Mouse (Mus musculus) embryonic stem cell, embryonic (primary cell): ENCODE measurements around the gene Rftn2.

ENCODE experiments used
- CTCF ChIA-PET, 4 experiments: fragments of 300-600 bp in 2 of 4; fragments of 350-600 bp in 2 of 4; sonication (Branson Sonifier 250); formaldehyde crosslinking; loops; one replicate each; lab custom pipeline; 2022; ENCODE audit warnings: inconsistent platforms in 2 of 4; lab: Charles Lee
- POLR2A ChIA-PET, 4 experiments: fragments of 300-600 bp in 2 of 4; fragments of 350-600 bp in 2 of 4; sonication (Branson Sonifier 250); formaldehyde crosslinking; loops; one replicate each; lab custom pipeline; 2022; ENCODE audit warnings: antibody characterized with exemption in 4 of 4, inconsistent platforms in 1 of 4; lab: Charles Lee

The Rftn2 gene

DNA sequence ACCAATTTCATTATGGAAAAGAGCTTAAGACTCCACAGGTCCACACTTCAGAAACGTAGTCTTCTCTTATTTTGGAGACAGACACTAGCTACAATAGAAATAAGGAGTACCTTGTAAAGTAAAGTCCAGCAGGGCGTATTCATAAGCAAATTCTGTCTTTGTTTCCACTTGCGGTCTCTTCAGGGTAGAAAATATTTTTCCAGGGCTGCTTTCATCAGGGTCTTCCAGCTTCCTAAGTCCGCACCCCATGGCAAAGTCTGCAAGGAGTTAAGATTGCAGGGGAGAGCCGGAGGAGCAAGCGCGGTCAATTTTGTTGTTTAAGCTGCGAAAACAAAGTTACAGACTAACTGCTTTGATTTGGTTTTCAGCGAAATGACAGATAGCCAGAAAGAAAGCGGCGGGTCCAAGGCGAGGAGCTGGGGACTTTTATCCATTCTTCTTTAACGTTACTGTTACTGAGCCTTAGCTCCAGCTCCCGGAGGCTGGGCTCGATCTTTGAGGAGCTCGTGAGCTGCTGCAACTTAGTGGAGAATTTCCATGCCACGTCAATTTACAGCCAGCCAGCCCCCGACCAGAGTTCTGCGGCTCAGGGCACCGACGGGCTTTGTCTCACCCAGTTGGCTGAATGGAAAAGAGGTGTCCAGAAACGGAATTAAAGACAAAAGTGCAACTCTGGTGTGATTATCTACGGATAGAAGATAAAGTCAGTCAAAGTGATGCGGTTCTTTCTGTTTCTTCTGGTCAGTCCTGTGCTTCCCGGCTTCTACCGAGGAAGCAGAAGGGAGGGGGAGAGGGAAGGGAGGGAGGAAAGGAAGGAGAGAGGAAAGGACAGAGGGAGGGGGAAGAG lies at the start of gene Rftn2:
Gene Rftn2, minus strand, starts transcription at position 772 of the 847 bp plus-strand sequence.
- CTCF ChIA-PET = interaction anchor here (0.6 to 1.1 kb wide), 9 partner anchors 9 to 166 kb away, joined by 3 to 5 read pairs (median 3); no protein-coding TSS in a partner anchor
- POLR2A ChIA-PET = interaction anchor here in 3 of 4 experiments (0.7 to 1.5 kb wide), 11 partner anchors 9 to 54 kb away, joined by 3 to 6 read pairs (median 4); partner anchors contain the start of gene Mars2 (in 1 of the 3)

GRCm38 (mm10) chr1:55265447-55265846 lies 38.9 kb upstream of the Rftn2 start:
- ChIA-PET POLR2A (no interaction called here), CTCF (interaction anchor here in 2 of 4 experiments (0.7 to 1.4 kb wide), 3 partner anchors 27 to 98 kb away, joined by 3 to 4 read pairs (median 4); no protein-coding TSS in a partner anchor)

- CTCF ChIA-PET = interaction anchor here in 1 of 4 experiments (0.6 kb wide), 1 partner anchor 119 kb away, joined by 3 read pairs; no protein-coding TSS in a partner anchor
- POLR2A ChIA-PET = no interaction called here
These were observed 37.8 kb upstream of the Rftn2 start for GRCm38 (mm10) chr1:55264385-55264784.

- ChIA-PET CTCF (no interaction called here), POLR2A (interaction anchor here in 1 of 4 experiments (0.6 kb wide), 1 partner anchor 94 kb away, joined by 3 read pairs; no protein-coding TSS in a partner anchor)
These were observed 19.8 kb upstream of the Rftn2 start for GRCm38 (mm10) chr1:55246374-55246773.

GRCm38 (mm10) chr1:55239237-55239636 lies 12.7 kb upstream of the Rftn2 start:
- POLR2A ChIA-PET = interaction anchor here (0.6 to 3.8 kb wide), 15 partner anchors 12 to 154 kb away, joined by 3 to 17 read pairs (median 3); partner anchors contain the start of genes Boll (in 1 of the 4), Hspd1 (in 1 of the 4), Hspe1 (in 1 of the 4) and Rftn2 (in 1 of the 4)
- CTCF ChIA-PET = interaction anchor here (0.5 to 2.2 kb wide), 43 partner anchors 11 to 1332 kb away, joined by 3 to 16 read pairs (median 4); partner anchors contain the start of gene Boll (in 3 of the 4)

- POLR2A ChIA-PET = interaction anchor here in 3 of 4 experiments (0.6 to 3.8 kb wide), 6 partner anchors 26 to 151 kb away, joined by 3 to 17 read pairs (median 4); partner anchors contain the start of genes Hspd1 (in 1 of the 3) and Hspe1 (in 1 of the 3)
- CTCF ChIA-PET = interaction anchor here (0.6 to 2.3 kb wide), 9 partner anchors 25 to 125 kb away, joined by 3 to 16 read pairs (median 6); partner anchors contain the start of gene Boll (in 1 of the 4)
These were observed 11.9 kb upstream of the Rftn2 start for GRCm38 (mm10) chr1:55238496-55238895.

- CTCF ChIA-PET = interaction anchor here in 2 of 4 experiments (1.2 to 2.3 kb wide), 2 partner anchors 28 to 45 kb away, joined by 3 to 10 read pairs; no protein-coding TSS in a partner anchor
These were observed 11.1 kb upstream of the Rftn2 start for GRCm38 (mm10) chr1:55237643-55238161.

GRCm38 (mm10) chr1:55236890-55237642 lies 10.5 kb upstream of the Rftn2 start, which contains the start of gene Mars2:
Mars2 (plus strand) TSS chr1:55237177.
- ChIA-PET POLR2A (interaction anchor here (0.5 to 2.9 kb wide), 16 partner anchors 11 to 149 kb away, joined by 3 to 16 read pairs (median 4); partner anchors contain the start of genes Hspd1 (in 1 of the 4) and Hspe1 (in 1 of the 4)), CTCF (interaction anchor here in 1 of 4 experiments (0.6 to 2.3 kb wide), 3 partner anchors 44 to 136 kb away, joined by 3 to 10 read pairs (median 3); no protein-coding TSS in a partner anchor)

More at GRCm38 (mm10) chr1:55237643-55238161, 11.1 kb upstream of the Rftn2 start:
- POLR2A ChIA-PET = interaction anchor here in 3 of 4 experiments (0.6 to 3.8 kb wide), 13 partner anchors 17 to 150 kb away, joined by 3 to 17 read pairs (median 3); partner anchors contain the start of genes Hspd1 (in 1 of the 3) and Hspe1 (in 1 of the 3)

GRCm38 (mm10) chr1:55236487-55236886 lies 9.9 kb upstream of the Rftn2 start:
- POLR2A ChIA-PET = interaction anchor here (0.5 to 2.9 kb wide), 19 partner anchors 11 to 148 kb away, joined by 3 to 16 read pairs (median 4); partner anchors contain the start of genes Hspd1 (in 1 of the 4) and Hspe1 (in 1 of the 4)
- CTCF ChIA-PET = interaction anchor here in 1 of 4 experiments (0.6 to 2.3 kb wide), 4 partner anchors 43 to 135 kb away, joined by 3 to 10 read pairs (median 4); no protein-coding TSS in a partner anchor

- CTCF ChIA-PET = interaction anchor here (0.5 to 1.9 kb wide), 5 partner anchors 9 to 171 kb away, joined by 4 to 7 read pairs (median 6); partner anchors contain the start of genes Plcl1 (in 1 of the 4) and Rftn2 (in 1 of the 4)
- POLR2A ChIA-PET = interaction anchor here in 3 of 4 experiments (0.6 to 2.9 kb wide), 11 partner anchors 9 to 44 kb away, joined by 3 to 16 read pairs (median 4); no protein-coding TSS in a partner anchor
These were observed 8.4 kb upstream of the Rftn2 start for GRCm38 (mm10) chr1:55234910-55235520.

DNA sequence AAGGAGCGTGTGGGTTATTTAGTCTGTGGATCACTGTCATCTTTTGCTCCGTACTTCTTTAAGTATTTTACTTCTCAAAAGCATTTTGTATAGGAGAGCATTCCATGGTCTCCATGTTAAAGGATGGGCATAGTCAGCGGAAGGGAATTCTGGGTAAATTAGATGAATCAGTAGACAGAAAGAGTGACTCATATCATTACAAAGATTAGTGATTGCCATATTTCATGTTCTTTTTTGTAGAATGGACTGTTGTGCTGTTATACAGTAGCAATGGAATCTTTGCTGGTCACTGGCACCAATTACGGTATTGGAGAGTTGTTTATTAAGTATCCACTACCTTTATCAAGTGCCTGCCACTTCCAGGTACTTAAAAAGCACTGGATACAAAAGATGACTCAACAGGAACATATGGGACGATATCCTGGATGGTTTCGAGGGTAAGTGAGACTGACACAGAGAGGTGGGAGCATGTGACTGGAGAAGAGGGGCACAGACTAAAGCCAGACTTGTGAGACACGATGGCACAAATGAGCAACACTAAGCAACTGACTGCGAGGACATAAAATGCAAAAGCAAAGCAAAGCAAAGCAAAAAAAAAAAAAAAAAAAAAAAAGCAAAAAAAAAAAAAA lies 1.8 kb upstream of the Rftn2 start:
- ChIA-PET POLR2A (interaction anchor here in 1 of 4 experiments (0.6 kb wide), 1 partner anchor 26 kb away, joined by 3 read pairs; no protein-coding TSS in a partner anchor), CTCF (interaction anchor here in 3 of 4 experiments (0.5 to 1.5 kb wide), 7 partner anchors 11 to 1604 kb away, joined by 3 to 9 read pairs (median 5); no protein-coding TSS in a partner anchor)

- ChIA-PET CTCF (interaction anchor here in 1 of 4 experiments (0.6 kb wide), 1 partner anchor 13 kb away, joined by 3 read pairs; no protein-coding TSS in a partner anchor), POLR2A (interaction anchor here in 2 of 4 experiments (0.7 to 1.2 kb wide), 5 partner anchors 12 to 687 kb away, joined by 3 to 6 read pairs (median 4); no protein-coding TSS in a partner anchor)
These were observed 794 bp upstream of the Rftn2 start for GRCm38 (mm10) chr1:55227376-55227775.

- POLR2A ChIA-PET = interaction anchor here in 2 of 4 experiments (0.8 to 1.5 kb wide), 9 partner anchors 9 to 54 kb away, joined by 3 to 6 read pairs (median 4); partner anchors contain the start of gene Mars2 (in 1 of the 2)
- CTCF ChIA-PET = interaction anchor here in 3 of 4 experiments (0.6 to 0.9 kb wide), 4 partner anchors 14 to 165 kb away, joined by 3 to 4 read pairs (median 3); no protein-coding TSS in a partner anchor
These were observed 1.2 kb downstream of the Rftn2 start for GRCm38 (mm10) chr1:55225398-55225797.

DNA sequence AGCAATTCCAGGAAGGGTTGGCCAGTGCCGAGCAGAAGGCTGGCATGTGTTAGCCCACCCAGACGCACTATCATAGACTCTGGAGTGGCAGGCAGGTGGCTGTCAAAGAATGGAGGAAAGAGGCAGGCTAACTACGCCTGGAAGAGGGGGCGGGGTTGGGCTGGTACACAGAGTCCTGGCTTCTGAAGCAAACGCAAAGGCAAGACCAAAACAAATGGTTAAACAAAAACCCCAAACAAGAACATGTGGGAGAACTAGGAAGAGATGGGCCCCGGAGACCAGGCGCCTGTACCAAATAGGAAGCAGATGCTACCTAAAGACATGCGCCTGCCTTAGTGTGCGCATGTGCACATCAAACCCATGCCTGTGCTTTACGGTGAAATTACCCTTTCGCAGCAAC lies 2.5 kb downstream of the Rftn2 start:
- CTCF ChIA-PET = no interaction called here
- POLR2A ChIA-PET = interaction anchor here in 2 of 4 experiments (0.6 to 1.6 kb wide), 4 partner anchors 10 to 25 kb away, joined by 3 to 5 read pairs (median 4); no protein-coding TSS in a partner anchor

DNA sequence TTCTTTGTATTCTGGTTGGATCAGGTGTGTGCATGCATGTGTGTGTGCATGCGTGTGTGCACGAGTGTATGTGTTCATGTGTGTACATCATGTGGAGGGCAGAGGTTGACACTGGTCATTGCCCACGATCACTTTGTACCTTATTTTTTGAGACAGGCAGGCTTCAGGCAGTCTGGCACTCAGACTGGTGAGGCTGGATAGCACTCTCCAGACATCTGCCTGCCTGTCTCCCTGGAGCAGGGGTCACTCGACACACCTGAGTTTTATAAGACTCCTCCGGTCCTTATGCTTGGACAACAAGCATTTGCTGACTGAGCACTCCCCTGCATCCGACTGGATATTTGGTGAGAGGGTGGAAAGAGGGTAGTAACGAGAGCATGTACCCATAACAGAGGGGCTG lies 3.6 kb downstream of the Rftn2 start:
- CTCF ChIA-PET = interaction anchor here in 1 of 4 experiments (0.7 kb wide), 1 partner anchor 17 kb away, joined by 3 read pairs; no protein-coding TSS in a partner anchor
- POLR2A ChIA-PET = no interaction called here
